Mouse (Mus musculus) liver, embryonic 11.5 days (tissue): ENCODE data around the gene Ifitm6. TPM values are rescaled to one million over a fixed set of nuclear protein-coding genes. Genes with fewer than 3 reads are reported as not detected.
"Not testable (repeated sequence)": the region's sequence is repeated elsewhere in the genome, so short reads cannot be mapped to it uniquely, and the experiment has no call there.

Experiments used
- ATAC-seq: fragments of 200-750 bp; cut with Nextera tagmentation; replicated peaks from 2 replicates; pipeline ENCODE4 v1.8.0; 2017; ENCODE audit warnings: moderate number of reproducible peaks, mild to moderate bottlenecking, moderate TSS enrichment, moderate library complexity; ENCODE audit not compliant: low FRiP score
- DNase-seq: peaks from one replicate; pipeline ENCODE4 v3.0.0-alpha.2; 2017; ENCODE audit warnings: low spot score
- H3K27ac ChIP-seq: fragments of 300-500 bp; sonication (generic); 2 replicates; pipeline ENCODE4 v1.5.1; 2014; ENCODE audit warnings: mild to moderate bottlenecking, low read depth, low read length, control low read depth
- H3K27me3 ChIP-seq: fragments of 300-500 bp; sonication (generic); replicated peaks from 2 replicates; pipeline ENCODE4 v1.6.1; 2014; ENCODE audit warnings: low read length, mixed read lengths; ENCODE audit not compliant: control insufficient read depth, insufficient read depth
- H3K36me3 ChIP-seq: fragments of 300-500 bp; sonication (generic); 2 replicates; pipeline ENCODE4 v1.6.1; 2014; ENCODE audit warnings: mild to moderate bottlenecking, low read length, moderate library complexity, mixed read lengths; ENCODE audit not compliant: control insufficient read depth, insufficient read depth
- H3K4me1 ChIP-seq: fragments of 300-500 bp; sonication (generic); replicated peaks from 2 replicates; pipeline ENCODE4 v1.6.1; 2014; ENCODE audit warnings: low read length, mixed read lengths; ENCODE audit not compliant: control insufficient read depth, insufficient read depth
- H3K4me2 ChIP-seq: fragments of 300-500 bp; sonication (generic); 2 replicates; pipeline ENCODE4 v1.6.1; 2014; ENCODE audit warnings: mild to moderate bottlenecking, control low read depth, moderate library complexity
- H3K4me3 ChIP-seq: fragments of 300-500 bp; sonication (generic); 2 replicates; pipeline ENCODE4 v1.5.1; 2014; ENCODE audit warnings: low read depth, low read length, control low read depth
- H3K9ac ChIP-seq: fragments of 300-500 bp; sonication (generic); 2 replicates; pipeline ENCODE4 v1.6.1; 2014; ENCODE audit warnings: low read depth, low read length, control low read depth
- H3K9me3 ChIP-seq: fragments of 300-500 bp; sonication (generic); 2 replicates; pipeline ENCODE4 v1.6.1; 2016; ENCODE audit warnings: low read length, inconsistent platforms, mixed read lengths; ENCODE audit not compliant: control insufficient read depth
- WGBS: fragments of 180-500 bp; shearing (Covaris S2); extraction: QIAGEN DNeasy Blood & Tissue Kit; methylation state at CpG from one replicate; pipeline ENCODE4 v1.1.7; 2014; 5-methylcytosine and 5-hydroxymethylcytosine counted together
- polyA plus RNA-seq: library from polyadenylated mRNA; unstranded; fragments of >200 nt; fragmentation: Nextera tagmentation; extraction: Ambion mirVana; gene quantifications from 2 replicates; pipeline ENCODE4 v1.2.1, GENCODE M21; 2014

Ifitm6 gene
- polyA plus RNA-seq, 1 experiment from 2014 or later: 0.90 TPM

DNA sequence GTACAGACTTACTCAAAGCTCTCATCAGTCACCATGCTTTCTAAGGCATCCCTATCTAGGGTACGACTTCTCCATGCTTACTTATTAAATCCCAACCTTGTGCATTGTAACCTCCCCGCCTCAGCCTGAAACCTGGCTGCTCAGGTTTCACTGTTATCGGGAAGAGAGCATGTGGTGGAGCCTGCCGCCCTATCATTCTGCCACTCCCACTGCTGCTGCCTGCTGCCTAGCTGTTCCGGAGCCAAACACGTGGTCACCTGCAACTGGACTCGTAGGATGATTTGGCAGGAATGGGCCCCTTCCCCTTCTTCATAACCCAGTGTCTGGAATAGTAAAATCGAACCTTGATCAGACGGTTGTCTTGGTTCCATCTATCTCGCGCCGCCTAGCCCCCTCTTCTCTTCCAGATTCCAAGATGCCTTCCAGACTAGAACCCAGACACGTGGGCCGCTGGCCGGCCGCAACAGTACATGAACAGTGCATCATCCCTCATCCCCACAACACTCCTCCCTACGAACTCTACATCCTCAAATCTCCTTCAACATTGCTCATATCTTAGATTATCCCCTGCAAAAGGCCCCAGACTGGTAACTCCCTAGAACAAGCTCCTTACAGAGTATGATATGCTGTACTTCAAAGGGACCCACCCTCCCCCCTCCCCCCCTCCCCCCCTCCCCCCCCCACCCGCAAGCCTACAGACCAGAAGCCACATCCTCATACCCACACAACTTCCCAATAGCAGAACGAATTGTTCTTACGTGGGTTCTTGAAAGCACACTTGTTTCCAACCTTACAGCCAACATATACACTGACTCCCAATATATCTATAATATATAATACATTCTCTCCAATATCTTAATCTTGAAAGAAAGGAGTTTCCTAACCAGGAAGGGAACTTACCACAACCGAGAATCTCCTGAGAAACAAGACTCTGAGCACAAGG lies 20.6 kb upstream of the Ifitm6 start:
- DNase-seq (no peak), ATAC-seq (peak; percentile 56)
- Histone ChIP-seq H3K9me3 (no peaks in the 10 kb centered on the region), H3K27me3 (no peaks in the 10 kb centered on the region), H3K27ac (no peak overlapping the region), H3K4me1 (peaks cover 28% of the 10 kb centered on the region), H3K4me2 (no peak overlapping the region), H3K9ac (no peak overlapping the region), H3K36me3 (no peaks in the 10 kb centered on the region), H3K4me3 (no peak overlapping the region)
- WGBS: 50% methylated on average over 20 of the region's 21 CpGs

DNA sequence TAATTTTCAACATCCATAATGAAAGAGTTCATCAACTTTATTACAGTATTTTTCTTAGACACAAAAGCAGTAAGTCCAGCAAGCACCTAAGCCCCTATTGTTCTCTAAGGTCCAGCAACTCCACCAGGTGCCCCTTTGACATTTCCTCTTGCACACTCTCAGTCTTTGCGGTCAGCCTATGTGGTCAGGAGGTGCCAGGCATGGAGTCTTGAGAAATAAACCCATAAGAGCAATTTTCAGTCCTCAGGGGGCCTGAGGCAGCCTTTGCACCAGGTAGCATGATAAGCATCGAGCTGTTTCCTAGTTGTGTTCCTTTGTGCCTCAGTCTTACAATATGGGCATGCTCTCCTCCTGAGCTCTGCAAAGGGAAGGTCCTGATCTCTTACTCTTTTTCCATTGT lies 18.9 kb upstream of the Ifitm6 start:
- DNase-seq, H3K27ac ChIP-seq, H3K9me3 ChIP-seq, ATAC-seq, H3K9ac ChIP-seq, H3K4me2 ChIP-seq, H3K27me3 ChIP-seq, H3K36me3 ChIP-seq, H3K4me3 ChIP-seq: not testable (repeated sequence)
- 83% methylated on average over 1 of the region's 2 CpGs for WGBS
- H3K4me1 ChIP-seq: peaks cover 22% of the 10 kb centered on the region

DNA sequence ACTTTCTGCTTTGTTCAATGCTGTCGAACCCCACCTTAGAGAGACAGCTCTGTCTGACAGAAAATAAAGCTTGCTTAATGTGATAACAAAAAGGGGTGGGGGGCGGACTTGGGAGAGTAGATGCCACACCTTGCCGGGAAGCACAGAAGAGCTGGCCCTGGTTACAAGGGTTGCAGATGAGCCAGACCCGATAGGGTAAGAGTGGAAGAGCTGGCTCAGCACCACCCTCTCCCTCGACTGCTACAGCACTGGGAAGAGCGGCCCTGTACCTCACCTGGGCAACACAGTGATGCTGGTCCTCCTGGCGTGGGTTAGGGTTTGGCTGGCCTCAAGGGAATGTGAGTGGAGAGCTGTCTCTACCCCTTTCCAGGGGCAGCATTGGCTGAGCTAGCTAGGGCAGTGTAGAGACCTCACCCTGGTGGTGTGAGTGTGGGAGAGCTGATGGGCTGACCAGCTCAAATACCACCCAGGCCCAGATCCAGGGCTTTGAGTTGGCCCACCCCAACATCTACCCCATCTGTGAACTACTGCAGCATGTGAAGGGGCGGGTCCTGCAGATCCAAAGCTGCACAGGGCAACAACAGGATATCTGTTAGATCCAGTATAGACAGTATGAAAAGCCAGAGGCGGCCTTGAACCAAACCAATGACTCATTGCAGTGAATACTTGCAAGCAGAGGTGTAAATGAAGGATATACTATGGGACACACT lies 14.9 kb upstream of the Ifitm6 start:
- H3K36me3 ChIP-seq: no peaks in the 10 kb centered on the region
- peak; percentile 77 for ATAC-seq
- H3K9me3 ChIP-seq: no peaks in the 10 kb centered on the region
- WGBS: 60% methylated on average over 9 of the region's 9 CpGs
- H3K4me1 ChIP-seq: peaks cover 12% of the 10 kb centered on the region; the same call in 1 of the 2 replicates
- H3K4me2 ChIP-seq: no peak overlapping the region
- no peak overlapping the region for H3K9ac ChIP-seq
- DNase-seq: no peak
- H3K27me3 ChIP-seq: no peaks in the 10 kb centered on the region
- H3K27ac ChIP-seq: no peak overlapping the region; the same call in 1 of the 2 replicates
- no peak overlapping the region for H3K4me3 ChIP-seq

DNA sequence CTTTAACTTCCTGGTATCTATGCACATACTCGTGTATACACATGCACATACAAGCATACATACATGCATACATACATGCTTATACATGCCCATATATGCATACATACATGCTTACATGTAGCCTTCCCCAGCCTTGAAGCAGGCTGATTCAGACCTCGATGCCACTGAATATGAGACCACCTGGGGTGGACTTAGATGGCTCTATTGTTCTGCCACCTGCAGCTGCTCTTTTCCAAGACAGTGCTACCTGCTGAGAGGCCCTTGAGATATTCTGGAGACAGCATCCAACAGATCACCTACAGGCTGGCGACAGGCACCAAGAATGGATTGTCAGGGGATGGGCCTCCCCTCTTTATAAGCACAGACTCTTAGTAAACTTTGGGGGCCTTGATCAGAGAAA lies 12.7 kb upstream of the Ifitm6 start:
- WGBS: 57% methylated on average over 3 of the region's 3 CpGs
- DNase-seq: no peak
- peaks cover 17% of the 10 kb centered on the region; the same call in 1 of the 2 replicates for H3K4me1 ChIP-seq
- no peaks in the 10 kb centered on the region for H3K27me3 ChIP-seq
- no peak overlapping the region for H3K4me3 ChIP-seq
- H3K4me2 ChIP-seq: no peak overlapping the region
- no peaks in the 10 kb centered on the region for H3K36me3 ChIP-seq
- H3K9ac ChIP-seq: no peak overlapping the region
- no peak overlapping the region for H3K27ac ChIP-seq
- ATAC-seq: no peak
- H3K9me3 ChIP-seq: no peaks in the 10 kb centered on the region

DNA sequence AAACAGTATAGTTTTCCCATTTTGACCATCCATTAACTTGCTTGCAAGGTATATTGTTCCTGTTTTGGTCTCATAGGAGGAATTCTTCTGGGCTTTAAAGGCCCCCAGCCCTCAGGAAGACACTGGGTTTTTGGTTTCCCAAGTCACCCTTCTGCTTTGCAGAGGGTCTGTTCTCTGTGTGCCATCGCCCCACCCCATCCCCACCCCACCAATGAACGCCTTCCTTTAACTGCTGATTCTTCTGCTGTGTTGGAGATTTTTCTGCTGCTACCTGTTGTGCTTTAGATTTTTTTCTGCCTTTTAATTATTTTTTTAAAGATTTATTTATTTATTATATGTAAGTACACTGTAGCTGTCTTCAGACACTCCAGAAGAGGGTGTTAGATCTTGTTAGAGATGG lies 11.1 kb upstream of the Ifitm6 start, which contains the start of gene Gm17387:
Gene Gm17387 (plus strand): TSS at position 301 of the 400 bp plus-strand sequence.
- H3K4me1 ChIP-seq: peaks cover 17% of the 10 kb centered on the region; the same call in 1 of the 2 replicates
- H3K9me3 ChIP-seq: no peaks in the 10 kb centered on the region
- DNase-seq (no peak), ATAC-seq (no peak)
- no peaks in the 10 kb centered on the region for H3K27me3 ChIP-seq
- no peak within 1 kb of the TSS for H3K4me3 ChIP-seq
- no peaks in the 10 kb centered on the region for H3K36me3 ChIP-seq
- no peak within 1 kb of the TSS for H3K9ac ChIP-seq
- no peak within 1 kb of the TSS for H3K4me2 ChIP-seq
- 93% methylated on average over 2 of the region's 2 CpGs for WGBS
- no peak within 1 kb of the TSS for H3K27ac ChIP-seq

DNA sequence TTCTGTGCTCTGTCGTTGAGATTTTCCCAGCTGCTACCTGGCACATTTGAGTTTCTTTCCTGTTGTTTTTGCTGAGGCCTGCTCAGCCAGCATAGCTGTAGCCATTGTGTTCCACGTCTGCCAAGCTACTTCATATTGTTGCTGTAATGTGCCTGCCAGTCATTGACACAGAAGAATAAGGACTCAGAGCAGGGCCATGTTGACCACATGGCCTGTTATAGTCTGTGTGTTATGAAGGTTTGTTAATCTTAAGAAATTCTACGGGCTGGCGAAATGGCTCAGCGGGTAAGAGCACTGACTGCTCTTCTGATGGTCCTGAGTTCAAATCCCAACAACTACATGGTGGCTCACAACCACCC lies 9.0 kb upstream of the Ifitm6 start:
- ATAC-seq: no peak

DNA sequence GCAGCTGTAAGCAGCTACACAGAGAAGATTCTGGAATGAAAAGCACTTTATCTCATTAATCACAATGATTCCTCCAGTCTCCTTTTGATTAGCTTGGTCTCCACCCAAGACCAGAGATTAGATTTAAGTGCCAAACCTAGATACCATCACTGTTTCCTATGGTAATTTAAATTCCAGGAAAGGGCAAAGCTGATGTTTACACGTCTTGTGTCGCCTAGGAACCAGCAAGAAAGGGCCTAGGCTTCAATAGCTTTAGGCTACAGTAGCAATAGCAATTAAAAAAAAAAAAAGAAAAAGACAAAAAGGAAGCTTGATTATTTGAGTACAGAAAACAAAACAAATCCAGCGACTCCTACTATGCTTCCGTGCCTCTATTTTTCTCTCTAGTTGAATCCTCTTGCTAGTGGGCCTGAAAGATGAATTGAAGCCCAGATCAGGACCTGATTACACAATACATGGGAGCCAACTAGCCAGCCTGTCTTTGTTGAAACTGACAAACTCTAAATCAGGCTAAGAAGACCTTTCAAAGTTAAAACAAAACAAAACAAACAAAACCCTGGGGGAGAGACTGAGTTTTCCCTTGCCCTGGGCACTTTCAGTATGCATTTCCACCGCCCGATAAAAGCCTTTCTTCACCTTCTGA lies 8.5 kb upstream of the Ifitm6 start:
- Histone ChIP-seq H3K27me3 (no peaks in the 10 kb centered on the region), H3K4me3 (no peak overlapping the region), H3K9me3 (no peaks in the 10 kb centered on the region), H3K27ac (no peak overlapping the region), H3K36me3 (no peaks in the 10 kb centered on the region), H3K4me1 (peaks cover 8% of the 10 kb centered on the region; the same call in 1 of the 2 replicates), H3K4me2 (no peak overlapping the region), H3K9ac (no peak overlapping the region)
- no peak for ATAC-seq
- no peak for DNase-seq
- WGBS: 72% methylated on average over 6 of the region's 6 CpGs

More for the DNA sequence above, 9.0 kb upstream of the Ifitm6 start:
- Histone ChIP-seq H3K27me3 (no peaks in the 10 kb centered on the region), H3K9ac (no peak overlapping the region), H3K4me3 (no peak overlapping the region), H3K4me1 (peaks cover 8% of the 10 kb centered on the region; the same call in 1 of the 2 replicates), H3K4me2 (no peak overlapping the region), H3K27ac (no peak overlapping the region), H3K36me3 (no peaks in the 10 kb centered on the region), H3K9me3 (no peaks in the 10 kb centered on the region)
- WGBS: 71% methylated on average over 5 of the region's 5 CpGs
- DNase-seq: no peak
